In genomic region chr13:52045349-52045748, GRCm38 (mm10) we compare ENCODE assay signal across 18 mouse cellular contexts.
DNase-seq lines count a peak whose midpoint lies in the region; ATAC-seq and TF ChIP-seq lines count a peak whose summit lies in the region.
"Had no signal": no experiment of that assay in that cellular context is flagged by ENCODE, and none has a peak within 500 bp of the region (broad histone marks: within the 10 kb centered on the region; RNA-seq: fewer than 3 reads in every experiment).

No protein-coding gene starts in this region.

- no peak for TF ChIP-seq EP300 in heart, postnatal 0 days (IDR thresholded peaks at IDR 0.05; ENCODE audit: low read depth)

- no peaks in the 10 kb centered on the region for H3K27me3 ChIP-seq in heart, embryonic 10.5 days (ENCODE audit: insufficient read depth, poor library complexity, severe bottlenecking)
- H3K27me3 ChIP-seq in heart, postnatal 0 days (ENCODE audit: control insufficient read depth, insufficient read depth, low read length): no peaks in the 10 kb centered on the region
- no peaks in the 10 kb centered on the region for H3K27me3 ChIP-seq in midbrain, embryonic 15.5 days (replicated peaks)
- H3K27me3 ChIP-seq in midbrain, embryonic 13.5 days: 0 out of 2 replicates have a peak, but pooled peaks cover 4% of the 10 kb centered on the region
- H3K27me3 ChIP-seq: lung, embryonic 15.5 days had no signal

- H3K4me3 ChIP-seq in heart, embryonic 10.5 days: no peak overlapping the region
- no peak overlapping the region for H3K4me3 ChIP-seq in heart, postnatal 0 days (ENCODE audit: low read depth, low read length)
- no peak overlapping the region for H3K4me3 ChIP-seq in midbrain, embryonic 15.5 days
- no peak overlapping the region for H3K4me3 ChIP-seq in midbrain, embryonic 13.5 days (replicated peaks)
- H3K4me3 ChIP-seq: lung, embryonic 15.5 days had no signal

- no peaks in the 10 kb centered on the region for H3K9me3 ChIP-seq in heart, embryonic 10.5 days
- no peaks in the 10 kb centered on the region for H3K9me3 ChIP-seq in heart, postnatal 0 days (replicated peaks; ENCODE audit: control insufficient read depth, low read length)
- no peaks in the 10 kb centered on the region for H3K9me3 ChIP-seq in midbrain, embryonic 15.5 days
- H3K9me3 ChIP-seq in midbrain, embryonic 13.5 days: no peaks in the 10 kb centered on the region
- H3K9me3 ChIP-seq: lung, embryonic 15.5 days had no signal

- H3K36me3 ChIP-seq in heart, embryonic 10.5 days: no peaks in the 10 kb centered on the region
- H3K36me3 ChIP-seq in heart, postnatal 0 days (replicated peaks; ENCODE audit: control insufficient read depth, insufficient read depth, low read length): no peaks in the 10 kb centered on the region
- H3K36me3 ChIP-seq in midbrain, embryonic 15.5 days (replicated peaks): no peaks in the 10 kb centered on the region
- no peaks in the 10 kb centered on the region for H3K36me3 ChIP-seq in midbrain, embryonic 13.5 days
- H3K36me3 ChIP-seq: lung, embryonic 15.5 days had no signal

- TF ChIP-seq CTCF in heart, postnatal 0 days (IDR thresholded peaks at IDR 0.05; ENCODE audit: low read depth): no peak

- DNase-seq in cerebellum, postnatal 14 days: peak; percentile 64 to 69
- DNase-seq in cerebellum, postnatal 36 days: no peak
- no peak for DNase-seq in heart, embryonic 10.5 days (ENCODE audit: low spot score)
- DNase-seq in heart, adult 11 months: no peak
- no peak for DNase-seq in heart, postnatal 0 days (ENCODE audit: low spot score)
- no peak for DNase-seq in heart, adult 8-10 months (ENCODE audit: low spot score)
- DNase-seq: adrenal gland, postnatal 10 days; cerebellum, adult 11 months; gastrocnemius, postnatal 14 days; kidney, postnatal 36 days; lung, postnatal 4 days; thymus, postnatal 14 days had no signal

- H3K4me1 ChIP-seq in heart, embryonic 10.5 days: peaks cover 49% of the 10 kb centered on the region
- peaks cover 31% of the 10 kb centered on the region for H3K4me1 ChIP-seq in heart, postnatal 0 days (ENCODE audit: control insufficient read depth, insufficient read depth)
- H3K4me1 ChIP-seq in midbrain, embryonic 15.5 days: peaks cover 27% of the 10 kb centered on the region
- H3K4me1 ChIP-seq in midbrain, embryonic 13.5 days (replicated peaks): peaks cover 35% of the 10 kb centered on the region

- peak overlapping the region; percentile 84 for H3K27ac ChIP-seq in heart, embryonic 10.5 days
- H3K27ac ChIP-seq in heart, postnatal 0 days (ENCODE audit: low read depth): peak overlapping the region; percentile 59; the same call in 1 of the 2 replicates
- H3K27ac ChIP-seq in midbrain, embryonic 15.5 days: 0 out of 2 replicates have a peak overlapping the region, but pooled peaks have one; percentile 25
- H3K27ac ChIP-seq in midbrain, embryonic 13.5 days: no peak overlapping the region
- H3K27ac ChIP-seq: liver, embryonic 14.5 days had no signal

- no peak overlapping the region for H3K4me2 ChIP-seq in heart, postnatal 0 days (ENCODE audit: low read depth, low read length)
- no peak overlapping the region for H3K4me2 ChIP-seq in midbrain, embryonic 15.5 days
- H3K4me2 ChIP-seq in midbrain, embryonic 13.5 days (replicated peaks): no peak overlapping the region

- 72% methylated on average over 3 of the region's 3 CpGs for WGBS in heart, embryonic 10.5 days
- 83% methylated on average over 3 of the region's 3 CpGs for WGBS in heart, postnatal 0 days
- 71% methylated on average over 3 of the region's 3 CpGs for WGBS in midbrain, embryonic 15.5 days
- 79% methylated on average over 3 of the region's 3 CpGs for WGBS in midbrain, embryonic 13.5 days

- ATAC-seq in heart, postnatal 0 days (ENCODE audit: insufficient read depth, low read depth): no peak
- ATAC-seq in midbrain, embryonic 15.5 days (replicated peaks): no peak
- ATAC-seq in midbrain, embryonic 13.5 days: no peak
- ATAC-seq: activated CD4-positive, CD25-positive, alpha-beta regulatory T cell, adult 4 months; CD4-positive, CD25-positive, alpha-beta regulatory T cell, adult 4 months had no signal

- no peak overlapping the region for H3K9ac ChIP-seq in heart, postnatal 0 days (replicated peaks; ENCODE audit: low read depth, low read length)
- no peak overlapping the region for H3K9ac ChIP-seq in midbrain, embryonic 15.5 days
- no peak overlapping the region for H3K9ac ChIP-seq in midbrain, embryonic 13.5 days (replicated peaks)
- H3K9ac ChIP-seq: liver, embryonic 14.5 days; lung, embryonic 15.5 days had no signal

Comparison
In these comparisons a context has a peak if more than half of its experiments do, and no peak if none do; other contexts are left out.
1. DNase-seq: peak in cerebellum, postnatal 14 days (2 of 2); none in cerebellum, postnatal 36 days (0 of 2), heart, embryonic 10.5 days (single experiment), heart, adult 11 months (single experiment), heart, postnatal 0 days (single experiment) and heart, adult 8-10 months (single experiment).